In genomic region chr11:50688584-50688983, GRCm38 (mm10) we compare ENCODE assay signal across 16 mouse cellular contexts.
DNase-seq lines count a peak whose midpoint lies in the region; ATAC-seq and TF ChIP-seq lines count a peak whose summit lies in the region.
"Had no signal": no experiment of that assay in that cellular context is flagged by ENCODE, and none has a peak within 500 bp of the region (broad histone marks: within the 10 kb centered on the region; RNA-seq: fewer than 3 reads in every experiment).

No protein-coding gene starts in this region.

- DNase-seq in gastrocnemius, adult 2 months, result no peak
- DNase-seq in gastrocnemius, postnatal 14 days, result no peak
- DNase-seq in left cerebral cortex, adult 2 months (ENCODE audit: extremely low spot score in 1 of 2, low spot score in 2 of 2), result no peak
- DNase-seq in left cerebral cortex, adult 9 months (ENCODE audit: low spot score in 2 of 2), result no peak
- DNase-seq in 416B (ENCODE audit: low read depth) (peak; percentile 18), R1 (ENCODE audit: low read depth, low spot score) (peak; percentile 33)
- DNase-seq in right cerebral cortex, postnatal 10 days (ENCODE audit: low spot score in 2 of 2), result no peak
- DNase-seq: adrenal gland, adult 8-10 months; cerebellum, postnatal 36 days; kidney, postnatal 14 days; lung, postnatal 36 days had no signal

- TF ChIP-seq CTCF in gastrocnemius, adult 2 months (IDR thresholded peaks at IDR 0.05), result peak; percentile 56
- peak; percentile 17 for TF ChIP-seq CTCF in left cerebral cortex, adult 2 months (IDR thresholded peaks at IDR 0.05)

- no peak overlapping the region for H3K27ac ChIP-seq in gastrocnemius, adult 2 months
- H3K27ac ChIP-seq in left cerebral cortex, adult 2 months, result no peak overlapping the region
- H3K27ac ChIP-seq: embryonic facial prominence, embryonic 10.5 days; hindbrain, embryonic 13.5 days; intestine, embryonic 15.5 days; midbrain, embryonic 10.5 days had no signal

- H3K4me3 ChIP-seq in gastrocnemius, adult 2 months, result no peak overlapping the region
- no peak overlapping the region for H3K4me3 ChIP-seq in left cerebral cortex, adult 2 months
- H3K4me3 ChIP-seq: embryonic facial prominence, embryonic 10.5 days; hindbrain, embryonic 13.5 days; intestine, embryonic 15.5 days; midbrain, embryonic 10.5 days had no signal

- no peak for ATAC-seq in monocyte, adult 5-6 weeks (replicated peaks; ENCODE audit: insufficient number of reproducible peaks, low FRiP score, low TSS enrichment, poor library complexity, severe bottlenecking)
- ATAC-seq: intestine, embryonic 15.5 days had no signal

- intact Hi-C loops in gastrocnemius, adult 2 months (cut with DNase I), result no loop called here
- intact Hi-C loops in gastrocnemius, postnatal 14 days (cut with DNase I; ENCODE audit: low total_unique reads), result no loop called here
- intact Hi-C loops in left cerebral cortex, adult 2 months (cut with DNase I), result no loop called here

Comparison
In these comparisons a context has a peak if more than half of its experiments do, and no peak if none do; other contexts are left out.
1. DNase-seq: peak in 416B (single experiment) and R1 (single experiment); none in gastrocnemius, adult 2 months (single experiment), gastrocnemius, postnatal 14 days (single experiment), left cerebral cortex, adult 2 months (0 of 2), left cerebral cortex, adult 9 months (0 of 2) and right cerebral cortex, postnatal 10 days (0 of 2).